Mouse (Mus musculus) stomach, embryonic 14.5 days (tissue): ENCODE results near the gene Kazn. TPM values are rescaled to one million over a fixed set of nuclear protein-coding genes. Genes with fewer than 3 reads are reported as not detected.

Experiments used
- ATAC-seq: fragments of 200-750 bp; cut with Nextera tagmentation; 2 replicates; pipeline ENCODE4 v1.8.0; 2017; ENCODE audit warnings: low read depth, moderate TSS enrichment; ENCODE audit not compliant: insufficient number of reproducible peaks, insufficient read depth, low FRiP score
- H3K27ac ChIP-seq: fragments of 300-500 bp; sonication (generic); 2 replicates; pipeline ENCODE4 v1.5.1; 2014; ENCODE audit warnings: mild to moderate bottlenecking, low read length, moderate library complexity, mixed read lengths
- H3K27me3 ChIP-seq: fragments of 300-500 bp; sonication (generic); 2 replicates; pipeline ENCODE4 v1.6.1; 2014; ENCODE audit warnings: low read length, control low read depth, mixed read lengths; ENCODE audit not compliant: control insufficient read depth, insufficient read depth
- H3K36me3 ChIP-seq: fragments of 300-500 bp; sonication (generic); 2 replicates; pipeline ENCODE4 v1.6.1; 2014; ENCODE audit warnings: mild to moderate bottlenecking, control low read depth, low read length, moderate library complexity, mixed read lengths; ENCODE audit not compliant: control insufficient read depth, insufficient read depth
- H3K4me1 ChIP-seq: fragments of 300-500 bp; sonication (generic); 2 replicates; pipeline ENCODE4 v1.6.1; 2014; ENCODE audit warnings: low read length, control low read depth, mixed read lengths; ENCODE audit not compliant: control insufficient read depth, insufficient read depth
- H3K4me2 ChIP-seq: fragments of 300-500 bp; sonication (generic); replicated peaks from 2 replicates; pipeline ENCODE4 v1.6.1; 2014; ENCODE audit warnings: low read depth, low read length, control low read depth
- H3K4me3 ChIP-seq: fragments of 300-500 bp; sonication (generic); 2 replicates; pipeline ENCODE4 v1.5.1; 2014; ENCODE audit warnings: low read depth, low read length, control low read depth
- H3K9ac ChIP-seq: fragments of 300-500 bp; sonication (generic); replicated peaks from 2 replicates; pipeline ENCODE4 v1.6.1; 2014; ENCODE audit warnings: low read depth, mild to moderate bottlenecking, control low read depth, low read length, moderate library complexity, mixed read lengths
- H3K9me3 ChIP-seq: fragments of 300-500 bp; sonication (generic); 2 replicates; pipeline ENCODE4 v1.6.1; 2016; ENCODE audit warnings: low read depth, low read length, control low read depth; ENCODE audit not compliant: control insufficient read depth
- WGBS: fragments of 180-500 bp; shearing (Covaris S2); extraction: QIAGEN DNeasy Blood & Tissue Kit; methylation state at CpG from one replicate; pipeline ENCODE4 v1.1.7; 2014; 5-methylcytosine and 5-hydroxymethylcytosine counted together
- polyA plus RNA-seq: library from polyadenylated mRNA; unstranded; fragments of >200 nt; fragmentation: Nextera tagmentation; extraction: Ambion mirVana; gene quantifications from 2 replicates; pipeline ENCODE4 v1.2.1, GENCODE M21; 2014

The Kazn gene
- polyA plus RNA-seq, 1 experiment from 2014 or later, result 12.5 TPM

- Histone ChIP-seq H3K4me3 (no peak overlapping the region), H3K36me3 (no peaks in the 10 kb centered on the region), H3K4me1 (peaks cover 37% of the 10 kb centered on the region), H3K27me3 (no peaks in the 10 kb centered on the region), H3K9me3 (0 out of 2 replicates have a peak, but pooled peaks cover 1% of the 10 kb centered on the region), H3K9ac (no peak overlapping the region), H3K4me2 (no peak overlapping the region), H3K27ac (peak overlapping the region; percentile 57; the same call in 1 of the 2 replicates)
- WGBS, result 70% methylated on average over 7 of the region's 8 CpGs
- no peak for ATAC-seq
Observed at GRCm38 (mm10) chr4:142171788-142172497, 67.3 kb downstream of the Kazn start.

- ATAC-seq, result no peak
- Histone ChIP-seq H3K4me1 (peaks cover 41% of the 10 kb centered on the region), H3K27ac (peak overlapping the region; percentile 57), H3K4me2 (no peak overlapping the region), H3K27me3 (no peaks in the 10 kb centered on the region), H3K36me3 (no peaks in the 10 kb centered on the region), H3K9ac (no peak overlapping the region), H3K4me3 (no peak overlapping the region), H3K9me3 (no peaks in the 10 kb centered on the region)
- 47% methylated on average over 18 of the region's 18 CpGs for WGBS
Observed at GRCm38 (mm10) chr4:142170882-142171768, 68.1 kb downstream of the Kazn start.

- Histone ChIP-seq H3K9me3 (no peaks in the 10 kb centered on the region), H3K4me3 (no peak overlapping the region), H3K27ac (no peak overlapping the region; the same call in 1 of the 2 replicates), H3K27me3 (no peaks in the 10 kb centered on the region), H3K9ac (no peak overlapping the region), H3K36me3 (no peaks in the 10 kb centered on the region), H3K4me1 (peaks cover 42% of the 10 kb centered on the region), H3K4me2 (no peak overlapping the region)
- WGBS, result 46% methylated on average over 4 of the region's 4 CpGs
- no peak for ATAC-seq
Observed at GRCm38 (mm10) chr4:142169636-142170035, 69.6 kb downstream of the Kazn start.

GRCm38 (mm10) chr4:142168352-142168751 lies 70.8 kb downstream of the Kazn start:
- Histone ChIP-seq H3K4me1 (peaks cover 40% of the 10 kb centered on the region), H3K9me3 (no peaks in the 10 kb centered on the region), H3K27me3 (no peaks in the 10 kb centered on the region), H3K4me2 (no peak overlapping the region), H3K36me3 (no peaks in the 10 kb centered on the region), H3K9ac (no peak overlapping the region), H3K4me3 (no peak overlapping the region), H3K27ac (no peak overlapping the region)
- ATAC-seq, result no peak
- 88% methylated on average over 7 of the region's 7 CpGs for WGBS

- Histone ChIP-seq H3K27ac (peak overlapping the region; percentile 61; the same call in 1 of the 2 replicates), H3K27me3 (no peaks in the 10 kb centered on the region), H3K9ac (no peak overlapping the region), H3K36me3 (no peaks in the 10 kb centered on the region; the same call in 1 of the 2 replicates), H3K4me2 (no peak overlapping the region), H3K4me3 (no peak overlapping the region), H3K9me3 (peaks cover 5% of the 10 kb centered on the region; the same call in 1 of the 2 replicates), H3K4me1 (peaks cover 19% of the 10 kb centered on the region)
- WGBS, result 36% methylated on average over 18 of the region's 18 CpGs
- no peak for ATAC-seq
Observed at GRCm38 (mm10) chr4:142165835-142166701, 73.1 kb downstream of the Kazn start.

- Histone ChIP-seq H3K4me3 (no peak overlapping the region), H3K27ac (no peak overlapping the region), H3K36me3 (no peaks in the 10 kb centered on the region; the same call in 1 of the 2 replicates), H3K27me3 (no peaks in the 10 kb centered on the region), H3K4me1 (peaks cover 14% of the 10 kb centered on the region), H3K9ac (no peak overlapping the region), H3K4me2 (no peak overlapping the region), H3K9me3 (peaks cover 5% of the 10 kb centered on the region; the same call in 1 of the 2 replicates)
- ATAC-seq, result no peak
- 44% methylated on average over 5 of the region's 5 CpGs for whole genome bisulfite sequencing
Observed at GRCm38 (mm10) chr4:142165363-142165762, 73.8 kb downstream of the Kazn start.

GRCm38 (mm10) chr4:142164386-142164785 lies 74.8 kb downstream of the Kazn start:
- H3K36me3 ChIP-seq, result no peaks in the 10 kb centered on the region; the same call in 1 of the 2 replicates
- peak overlapping the region; percentile 33; the same call in 1 of the 2 replicates for H3K27ac ChIP-seq
- peaks cover 14% of the 10 kb centered on the region for H3K4me1 ChIP-seq
- H3K4me3 ChIP-seq, result no peak overlapping the region
- H3K9me3 ChIP-seq, result peaks cover 5% of the 10 kb centered on the region; the same call in 1 of the 2 replicates
- H3K9ac ChIP-seq, result no peak overlapping the region
- ATAC-seq, result peak; percentile 51; the same call in 1 of the 2 replicates
- no peaks in the 10 kb centered on the region for H3K27me3 ChIP-seq
- H3K4me2 ChIP-seq, result no peak overlapping the region
- WGBS, result 43% methylated on average over 4 of the region's 4 CpGs
